Mouse (Mus musculus) brain, adult 2 months (tissue): ENCODE data around the gene Pcbp2.
A peak's percentile ranks its signal among the peaks of the same experiment; 100 is the strongest.

ENCODE experiments used
- DNase-seq: peaks from one replicate; pipeline ENCODE4 v3.0.0; 2011; ENCODE audit warnings: low read depth, low spot score

The Pcbp2 gene

GRCm38 (mm10) chr15:102506464-102506830 lies 36.1 kb downstream of the Pcbp2 start:
- DNase-seq = no peak

- DNase-seq = no peak
These were observed 36.5 kb downstream of the Pcbp2 start for GRCm38 (mm10) chr15:102506864-102507263.

GRCm38 (mm10) chr15:102507561-102507960 lies 37.2 kb downstream of the Pcbp2 start:
- DNase-seq = no peak

- no peak for DNase-seq
These were observed 38.0 kb downstream of the Pcbp2 start for GRCm38 (mm10) chr15:102508336-102508735.

- peak; percentile 57 for DNase-seq
These were observed 39.8 kb downstream of the Pcbp2 start for GRCm38 (mm10) chr15:102510110-102510509.

- DNase-seq = peak; percentile 92
These were observed 40.4 kb downstream of the Pcbp2 start for GRCm38 (mm10) chr15:102510590-102511284.

- no peak for DNase-seq
These were observed 41.0 kb downstream of the Pcbp2 start for GRCm38 (mm10) chr15:102511285-102511833.

GRCm38 (mm10) chr15:102512010-102512409 lies 41.7 kb downstream of the Pcbp2 start:
- peak; percentile 61 for DNase-seq

- no peak for DNase-seq
These were observed 42.1 kb downstream of the Pcbp2 start for GRCm38 (mm10) chr15:102512471-102512870.

GRCm38 (mm10) chr15:102513004-102513403 lies 42.7 kb downstream of the Pcbp2 start:
- DNase-seq = no peak

GRCm38 (mm10) chr15:102515261-102515660 lies 44.9 kb downstream of the Pcbp2 start:
- DNase-seq = no peak

GRCm38 (mm10) chr15:102515791-102516190 lies 45.5 kb downstream of the Pcbp2 start:
- DNase-seq = no peak

- peak; percentile 68 for DNase-seq
These were observed 46.0 kb downstream of the Pcbp2 start for GRCm38 (mm10) chr15:102516293-102516692.

GRCm38 (mm10) chr15:102516728-102517404 lies 46.5 kb downstream of the Pcbp2 start, which contains the start of gene Map3k12:
Gene Map3k12 (minus strand): TSS chr15:102517064.
- peak; percentile 94 for DNase-seq

GRCm38 (mm10) chr15:102517631-102517975 lies 47.3 kb downstream of the Pcbp2 start:
- DNase-seq = no peak

- peak; percentile 100 for DNase-seq
These were observed 47.9 kb downstream of the Pcbp2 start, which contains the start of gene Tarbp2 for GRCm38 (mm10) chr15:102517976-102518858. Gene Tarbp2 (plus strand): TSS chr15:102518192.

GRCm38 (mm10) chr15:102518859-102519201 lies 48.5 kb downstream of the Pcbp2 start:
- DNase-seq = no peak

- DNase-seq = no peak
These were observed 49.1 kb downstream of the Pcbp2 start for GRCm38 (mm10) chr15:102519211-102520141.

- DNase-seq = peak; percentile 60
These were observed 50.1 kb downstream of the Pcbp2 start for GRCm38 (mm10) chr15:102520416-102520815.

- DNase-seq = no peak
These were observed 51.1 kb downstream of the Pcbp2 start for GRCm38 (mm10) chr15:102521480-102521879.
